Mouse (Mus musculus) CH12.LX (cell line): ENCODE measurements at regions not wholly inside any gene's neighbourhood (a gene's known extent, or its start where the extent isn't known, plus 50 kb on each side); places are given as distances from the start of the nearest gene placed in this dataset.

Experiments used
- BHLHE40 ChIP-seq: IDR thresholded peaks from 2 replicates; pipeline ENCODE4 v1.6.1; 2011; ENCODE audit warnings: mild to moderate bottlenecking, low read depth, low read length, improper control_type of control experiment
- CHD1 ChIP-seq: IDR thresholded peaks from 2 replicates; pipeline ENCODE4 v1.6.1; 2012; ENCODE audit warnings: low read depth, low read length, improper control_type of control experiment, inconsistent platforms
- CTCF ChIP-seq, 2 experiments: IDR thresholded peaks in 1 of 2; conservative IDR thresholded peaks in 1 of 2; 2 replicates each; pipeline ENCODE4 v1.5.1; 2011 to 2012; ENCODE audit warnings: low read depth in 2 of 2, low read length in 2 of 2, improper control_type of control experiment in 1 of 2, inconsistent platforms in 1 of 2, mild to moderate bottlenecking in 1 of 2, moderate library complexity in 1 of 2
- EP300 ChIP-seq: IDR thresholded peaks from 2 replicates; pipeline ENCODE4 v1.6.1; 2011; ENCODE audit warnings: low read length, improper control_type of control experiment
- MAX ChIP-seq: IDR thresholded peaks from 2 replicates; pipeline ENCODE4 v1.6.1; 2011; ENCODE audit warnings: low read length, improper control_type of control experiment
- NRF1 ChIP-seq: IDR thresholded peaks from 2 replicates; pipeline ENCODE4 v1.6.1; 2014; ENCODE audit warnings: low read depth, mild to moderate bottlenecking, inconsistent platforms, low read length, improper control_type of control experiment, moderate library complexity
- PAX5 ChIP-seq: IDR thresholded peaks from 2 replicates; pipeline ENCODE4 v1.6.1; 2012; ENCODE audit warnings: low read length, inconsistent platforms, mixed read lengths
- POLR2A ChIP-seq: IDR thresholded peaks from 2 replicates; pipeline ENCODE4 v1.6.1; 2011; ENCODE audit warnings: low read depth, mild to moderate bottlenecking, improper control_type of control experiment, low read length
- SMC3 ChIP-seq: IDR thresholded peaks from 2 replicates; pipeline ENCODE4 v1.6.1; 2011; ENCODE audit warnings: low read depth, low read length, improper control_type of control experiment

DNA sequence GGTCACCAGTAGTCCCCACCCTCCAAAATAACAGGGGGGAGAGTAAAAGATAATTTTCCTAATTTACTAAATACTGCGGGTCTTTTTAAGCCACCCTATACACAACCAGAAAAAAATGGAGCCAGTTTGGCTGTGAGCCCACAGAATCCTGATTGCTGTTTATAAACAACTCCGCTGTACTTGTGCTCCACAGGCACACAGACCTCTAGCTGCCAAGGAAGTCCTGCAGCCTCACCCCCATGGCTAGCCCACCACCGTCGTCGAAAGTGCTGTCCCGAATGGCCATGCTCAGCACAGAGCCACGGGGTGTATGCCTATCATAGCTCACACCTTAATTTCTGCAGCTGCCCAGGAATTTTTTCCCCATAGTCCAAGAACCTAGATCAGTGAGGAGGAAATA lies 124.3 kb upstream of the Noct start:
- TF ChIP-seq NRF1 = no peak
- TF ChIP-seq CTCF (conservative IDR thresholded peaks at IDR 0.05 in 1 of 2, IDR thresholded peaks at IDR 0.05 in 1 of 2; ENCODE audit: low read depth in 2 of 2, low read length in 2 of 2) = no peak
- TF ChIP-seq SMC3 = no peak
- no peak for TF ChIP-seq PAX5
- no peak for TF ChIP-seq POLR2A
- no peak for TF ChIP-seq MAX
- TF ChIP-seq CHD1 = no peak
- TF ChIP-seq EP300 = no peak
- no peak for TF ChIP-seq BHLHE40
